Mouse (Mus musculus): ENCODE measurements at regions not wholly inside any gene's neighbourhood (a gene's known extent, or its start where the extent isn't known, plus 50 kb on each side); places are given as distances from the start of the nearest gene placed in this dataset.

DNA sequence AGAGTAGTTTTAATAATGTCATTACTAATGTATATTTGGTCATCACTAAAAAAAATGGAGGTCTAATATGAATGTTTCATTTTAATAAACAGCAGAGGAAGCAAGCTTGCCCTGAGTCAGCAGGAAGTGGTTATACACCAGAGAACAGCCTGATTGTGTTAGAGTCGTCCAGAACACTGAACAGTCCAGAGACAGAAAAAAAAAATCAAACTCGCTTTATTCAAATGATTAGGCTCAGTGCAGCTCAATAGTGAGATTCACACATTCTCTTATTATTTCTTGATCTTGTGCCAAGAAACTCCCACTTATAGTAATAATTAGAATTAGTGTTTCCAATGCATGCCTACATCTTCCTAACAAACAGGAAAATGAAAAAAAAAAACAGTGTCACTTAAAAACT lies 194.9 kb upstream of the Snx7 start:
- no peak overlapping the region for H3K27ac ChIP-seq (ENCODE audit: insufficient read depth, low read length)
- TF ChIP-seq CTCF (IDR thresholded peaks at IDR 0.05; ENCODE audit: low read depth, low read length) (no peak), EP300 (IDR thresholded peaks at IDR 0.05; ENCODE audit: insufficient read depth, low read depth, low read length) (no peak), POLR2A (IDR thresholded peaks at IDR 0.05; ENCODE audit: insufficient read depth, low read length) (no peak)
- H3K4me1 ChIP-seq (ENCODE audit: control insufficient read depth, insufficient read depth, low read length) = no peaks in the 10 kb centered on the region
- no peaks in the 10 kb centered on the region for H3K36me3 ChIP-seq (ENCODE audit: control insufficient read depth, insufficient read depth, low read length, poor library complexity, severe bottlenecking)
- no peak overlapping the region for H3K9ac ChIP-seq (ENCODE audit: low read depth, poor library complexity, severe bottlenecking)
- no peaks in the 10 kb centered on the region for H3K27me3 ChIP-seq (ENCODE audit: control insufficient read depth, insufficient read depth, low read length, poor library complexity, severe bottlenecking)
- H3K9me3 ChIP-seq (replicated peaks; ENCODE audit: control insufficient read depth, insufficient read depth, low read length, poor library complexity, severe bottlenecking) = no peaks in the 10 kb centered on the region
- no peak overlapping the region for H3K4me3 ChIP-seq (ENCODE audit: low read depth, low read length)

DNA sequence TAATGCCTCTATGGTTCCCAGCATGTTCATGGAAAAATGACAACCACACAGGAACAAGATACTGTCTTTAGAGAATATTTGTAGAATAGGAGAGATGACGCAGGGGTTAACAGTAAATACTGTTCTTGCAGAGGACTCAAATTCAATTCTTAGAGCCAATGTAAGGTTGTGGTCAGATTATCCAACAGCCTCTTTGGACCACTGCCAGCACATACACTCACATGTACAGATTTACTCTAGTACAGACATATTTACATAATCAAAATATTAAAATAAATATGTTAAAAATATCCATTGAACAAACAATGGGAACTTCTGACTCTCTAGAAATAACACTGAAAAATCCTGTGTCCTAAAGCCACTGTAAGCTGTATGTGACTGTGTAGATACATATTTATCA lies 193.8 kb upstream of the Snx7 start:
- no peak overlapping the region for H3K9ac ChIP-seq (ENCODE audit: low read depth, poor library complexity, severe bottlenecking)
- no peak for TF ChIP-seq CTCF (IDR thresholded peaks at IDR 0.05; ENCODE audit: low read depth, low read length)
- TF ChIP-seq EP300 (IDR thresholded peaks at IDR 0.05; ENCODE audit: insufficient read depth, low read depth, low read length) = no peak
- no peak for TF ChIP-seq POLR2A (IDR thresholded peaks at IDR 0.05; ENCODE audit: insufficient read depth, low read length)
- H3K4me1 ChIP-seq (ENCODE audit: control insufficient read depth, insufficient read depth, low read length) = no peaks in the 10 kb centered on the region
- no peak overlapping the region for H3K4me3 ChIP-seq (ENCODE audit: low read depth, low read length)
- H3K36me3 ChIP-seq (ENCODE audit: control insufficient read depth, insufficient read depth, low read length, poor library complexity, severe bottlenecking) = no peaks in the 10 kb centered on the region
- H3K9me3 ChIP-seq (replicated peaks; ENCODE audit: control insufficient read depth, insufficient read depth, low read length, poor library complexity, severe bottlenecking) = no peaks in the 10 kb centered on the region
- no peaks in the 10 kb centered on the region for H3K27me3 ChIP-seq (ENCODE audit: control insufficient read depth, insufficient read depth, low read length, poor library complexity, severe bottlenecking)
- H3K27ac ChIP-seq (ENCODE audit: insufficient read depth, low read length) = no peak overlapping the region

DNA sequence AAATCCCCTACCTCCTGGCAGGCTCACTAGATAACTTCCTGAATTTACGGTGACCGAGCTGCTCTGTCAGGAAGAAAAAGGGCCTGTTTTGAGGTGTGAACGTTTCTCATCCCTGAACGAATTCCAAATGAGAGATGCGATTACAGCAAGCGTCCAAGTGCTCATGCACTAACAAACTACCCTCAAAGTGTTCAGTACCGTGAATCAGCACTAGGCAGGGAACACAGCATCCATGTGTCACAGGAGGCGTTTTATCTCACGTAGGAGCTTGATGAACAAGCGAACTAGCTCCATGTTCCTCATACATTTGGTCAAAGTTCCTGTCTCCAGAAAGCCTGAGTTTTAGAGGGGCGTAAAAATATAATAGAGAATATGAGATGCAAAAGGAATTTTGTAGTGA lies 178.3 kb upstream of the Snx7 start:
- Histone ChIP-seq H3K4me1 (ENCODE audit: control insufficient read depth, insufficient read depth, low read length) (no peaks in the 10 kb centered on the region), H3K36me3 (ENCODE audit: control insufficient read depth, insufficient read depth, low read length, poor library complexity, severe bottlenecking) (no peaks in the 10 kb centered on the region), H3K9ac (ENCODE audit: low read depth, poor library complexity, severe bottlenecking) (no peak overlapping the region), H3K4me3 (ENCODE audit: low read depth, low read length) (no peak overlapping the region), H3K9me3 (replicated peaks; ENCODE audit: control insufficient read depth, insufficient read depth, low read length, poor library complexity, severe bottlenecking) (no peaks in the 10 kb centered on the region), H3K27me3 (ENCODE audit: control insufficient read depth, insufficient read depth, low read length, poor library complexity, severe bottlenecking) (no peaks in the 10 kb centered on the region; the same call in 1 of the 2 replicates), H3K27ac (ENCODE audit: insufficient read depth, low read length) (no peak overlapping the region)
- no peak for TF ChIP-seq CTCF (IDR thresholded peaks at IDR 0.05; ENCODE audit: low read depth, low read length)
- TF ChIP-seq EP300 (IDR thresholded peaks at IDR 0.05; ENCODE audit: insufficient read depth, low read depth, low read length) = no peak
- no peak for TF ChIP-seq POLR2A (IDR thresholded peaks at IDR 0.05; ENCODE audit: insufficient read depth, low read length)

DNA sequence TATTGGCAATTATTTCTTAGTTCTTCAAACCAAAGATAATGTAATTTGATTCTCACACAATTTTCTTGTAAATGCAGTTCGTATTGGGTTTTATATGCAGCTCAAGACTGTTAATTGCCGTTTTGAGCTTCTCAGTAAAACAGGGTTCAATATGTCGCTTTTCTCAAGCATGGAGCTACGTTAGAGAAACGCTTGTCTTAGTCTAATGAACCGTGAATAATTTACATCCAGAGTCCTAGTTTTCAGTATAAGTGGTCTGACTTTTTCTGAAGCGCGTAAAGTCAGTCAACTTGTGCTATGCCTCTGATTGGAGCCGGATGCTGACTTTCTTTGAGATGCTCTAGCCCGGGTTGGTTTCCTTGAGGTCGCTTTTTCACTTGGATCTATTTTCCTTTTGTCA lies 177.8 kb upstream of the Snx7 start:
- TF ChIP-seq CTCF (IDR thresholded peaks at IDR 0.05; ENCODE audit: low read depth, low read length) (no peak), POLR2A (IDR thresholded peaks at IDR 0.05; ENCODE audit: insufficient read depth, low read length) (no peak), EP300 (IDR thresholded peaks at IDR 0.05; ENCODE audit: insufficient read depth, low read depth, low read length) (no peak)
- Histone ChIP-seq H3K36me3 (ENCODE audit: control insufficient read depth, insufficient read depth, low read length, poor library complexity, severe bottlenecking) (no peaks in the 10 kb centered on the region), H3K4me1 (ENCODE audit: control insufficient read depth, insufficient read depth, low read length) (no peaks in the 10 kb centered on the region), H3K4me3 (ENCODE audit: low read depth, low read length) (no peak overlapping the region), H3K9me3 (replicated peaks; ENCODE audit: control insufficient read depth, insufficient read depth, low read length, poor library complexity, severe bottlenecking) (no peaks in the 10 kb centered on the region), H3K27ac (ENCODE audit: insufficient read depth, low read length) (no peak overlapping the region), H3K27me3 (ENCODE audit: control insufficient read depth, insufficient read depth, low read length, poor library complexity, severe bottlenecking) (no peaks in the 10 kb centered on the region; the same call in 1 of the 2 replicates), H3K9ac (ENCODE audit: low read depth, poor library complexity, severe bottlenecking) (no peak overlapping the region)

DNA sequence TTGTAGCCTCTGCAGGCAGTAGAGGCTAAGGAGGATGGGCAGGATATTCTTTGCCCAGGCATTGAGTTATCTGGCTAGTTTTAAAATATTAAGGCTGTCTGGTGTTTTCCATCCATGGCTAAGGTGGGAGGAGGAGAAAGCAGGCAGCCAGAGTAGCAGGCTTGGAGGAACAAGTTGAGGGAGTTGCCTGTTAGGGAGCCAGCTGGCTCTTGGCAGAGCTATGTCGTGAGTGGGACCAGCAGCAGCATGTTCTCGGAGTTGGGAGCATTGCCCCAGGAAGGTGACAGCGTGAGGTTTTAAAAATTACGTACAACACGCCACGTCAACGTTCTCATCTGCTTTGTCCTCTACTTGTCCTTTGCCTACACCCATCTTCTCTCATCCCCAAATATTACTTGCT lies 167.8 kb upstream of the Snx7 start:
- H3K27me3 ChIP-seq (ENCODE audit: control insufficient read depth, insufficient read depth, low read length, poor library complexity, severe bottlenecking) = no peaks in the 10 kb centered on the region
- H3K4me1 ChIP-seq (ENCODE audit: control insufficient read depth, insufficient read depth, low read length) = no peaks in the 10 kb centered on the region
- no peaks in the 10 kb centered on the region for H3K36me3 ChIP-seq (ENCODE audit: control insufficient read depth, insufficient read depth, low read length, poor library complexity, severe bottlenecking)
- H3K27ac ChIP-seq (ENCODE audit: insufficient read depth, low read length) = no peak overlapping the region
- H3K4me3 ChIP-seq (ENCODE audit: low read depth, low read length) = no peak overlapping the region
- H3K9ac ChIP-seq (ENCODE audit: low read depth, poor library complexity, severe bottlenecking) = no peak overlapping the region
- TF ChIP-seq CTCF (IDR thresholded peaks at IDR 0.05; ENCODE audit: low read depth, low read length) (no peak), POLR2A (IDR thresholded peaks at IDR 0.05; ENCODE audit: insufficient read depth, low read length) (no peak), EP300 (IDR thresholded peaks at IDR 0.05; ENCODE audit: insufficient read depth, low read depth, low read length) (no peak)
- no peaks in the 10 kb centered on the region for H3K9me3 ChIP-seq (replicated peaks; ENCODE audit: control insufficient read depth, insufficient read depth, low read length, poor library complexity, severe bottlenecking)

DNA sequence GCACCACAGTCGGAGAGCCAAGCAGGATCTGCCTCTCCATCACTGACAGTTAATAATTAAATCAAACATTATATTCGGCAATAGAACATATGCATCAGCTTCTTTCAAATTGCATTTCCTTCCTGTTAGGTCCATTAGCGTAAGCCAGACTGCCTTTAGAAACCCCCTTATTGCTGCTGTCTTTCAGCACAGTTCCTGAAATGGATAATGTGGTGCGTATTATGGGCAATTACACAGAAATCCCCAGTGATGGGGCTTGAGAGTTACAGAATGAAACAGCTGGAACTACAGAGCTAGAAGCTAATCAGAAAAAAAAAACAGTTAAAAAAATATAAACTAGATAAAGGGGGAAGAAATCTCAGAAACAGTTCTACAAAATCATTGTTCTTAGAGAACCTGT lies 126.7 kb upstream of the Snx7 start:
- Histone ChIP-seq H3K9me3 (replicated peaks; ENCODE audit: control insufficient read depth, insufficient read depth, low read length, poor library complexity, severe bottlenecking) (no peaks in the 10 kb centered on the region), H3K9ac (ENCODE audit: low read depth, poor library complexity, severe bottlenecking) (no peak overlapping the region)

More for the DNA sequence above, 126.7 kb upstream of the Snx7 start:
- no peaks in the 10 kb centered on the region for H3K36me3 ChIP-seq (ENCODE audit: control insufficient read depth, insufficient read depth, low read length, poor library complexity, severe bottlenecking)
- no peak overlapping the region for H3K4me3 ChIP-seq (ENCODE audit: low read depth, low read length)
- no peak overlapping the region for H3K27ac ChIP-seq (ENCODE audit: insufficient read depth, low read length)
- no peaks in the 10 kb centered on the region for H3K4me1 ChIP-seq (ENCODE audit: control insufficient read depth, insufficient read depth, low read length)
- no peaks in the 10 kb centered on the region for H3K27me3 ChIP-seq (ENCODE audit: control insufficient read depth, insufficient read depth, low read length, poor library complexity, severe bottlenecking)
- no peak for TF ChIP-seq POLR2A (IDR thresholded peaks at IDR 0.05; ENCODE audit: insufficient read depth, low read length)
- no peak for TF ChIP-seq CTCF (IDR thresholded peaks at IDR 0.05; ENCODE audit: low read depth, low read length)
- no peak for TF ChIP-seq EP300 (IDR thresholded peaks at IDR 0.05; ENCODE audit: insufficient read depth, low read depth, low read length)
